Mouse (Mus musculus) myocyte (in vitro differentiated cells): ENCODE data around the gene Bloc1s4.

Experiments
- E2F4 ChIP-seq: IDR thresholded peaks from one replicate; pipeline ENCODE4 v1.6.1; 2011; ENCODE audit warnings: mild to moderate bottlenecking, control low read depth, moderate library complexity; ENCODE audit not compliant: insufficient read depth
- MAX ChIP-seq: IDR thresholded peaks from one replicate; pipeline ENCODE4 v1.6.1; 2011; ENCODE audit warnings: low read depth, mild to moderate bottlenecking, control low read depth
- MYOD1 ChIP-seq, 3 experiments: IDR thresholded peaks; one replicate each; pipeline ENCODE4 v1.6.1; 2011; ENCODE audit warnings: control low read depth in 2 of 3, low read depth in 2 of 3, mild to moderate bottlenecking in 2 of 3, moderate library complexity in 1 of 3; ENCODE audit not compliant: insufficient read length in 2 of 3, control insufficient read depth in 1 of 3
- POLR2A ChIP-seq: IDR thresholded peaks from one replicate; pipeline ENCODE4 v1.6.1; 2011; ENCODE audit warnings: low read depth, mild to moderate bottlenecking, control low read depth, moderate library complexity; ENCODE audit not compliant: insufficient read length
- POLR2AphosphoS2 ChIP-seq: IDR thresholded peaks from one replicate; pipeline ENCODE4 v1.6.1; 2011; ENCODE audit warnings: low read depth, control low read depth; ENCODE audit not compliant: insufficient read length
- TCF12 ChIP-seq: IDR thresholded peaks from one replicate; pipeline ENCODE4 v1.6.1; 2011; ENCODE audit warnings: mild to moderate bottlenecking, control low read depth; ENCODE audit not compliant: poor library complexity, insufficient read depth, severe bottlenecking
- USF1 ChIP-seq: IDR thresholded peaks from one replicate; pipeline ENCODE4 v1.6.1; 2011; ENCODE audit warnings: low read depth, mild to moderate bottlenecking, control low read depth, moderate library complexity

DNA sequence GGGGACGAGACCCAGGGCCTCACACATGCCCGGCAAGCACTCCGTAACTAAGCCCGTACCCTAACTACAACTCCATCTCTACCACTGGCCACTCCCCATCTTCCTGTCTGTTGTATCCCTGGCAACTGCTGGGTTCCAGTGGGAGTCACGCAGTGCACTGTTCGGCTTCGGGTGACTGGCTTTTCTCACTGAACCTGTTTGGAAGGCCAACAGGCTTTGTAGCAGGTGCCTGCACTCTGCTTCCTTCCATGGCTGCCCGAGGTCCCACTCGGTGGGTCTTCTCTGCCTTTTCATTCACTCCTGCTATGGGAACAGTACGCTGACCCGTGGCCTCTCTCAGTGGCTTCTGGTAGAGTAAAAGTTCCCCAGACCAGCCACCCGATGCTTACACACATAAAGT, 22.6 kb downstream of the Bloc1s4 start:
- TF ChIP-seq E2F4 (no peak), MAX (no peak), MYOD1 (IDR thresholded peaks at IDR 0.05; ENCODE audit: control insufficient read depth in 1 of 3, insufficient read length in 2 of 3, low read depth in 2 of 3) (no peak), TCF12 (no peak), POLR2AphosphoS2 (no peak), POLR2A (no peak), USF1 (no peak)
